Mouse (Mus musculus): Measurements from ENCODE around the gene Man1c1. TPM values are rescaled to one million over a fixed set of nuclear protein-coding genes. Genes with fewer than 3 reads are reported as not detected.
A peak's percentile ranks its signal among the peaks of the same experiment; 100 is the strongest.

Gene Man1c1
- polyA plus RNA-seq, 1 experiment from 2014 or later, result 4.7 TPM

DNA sequence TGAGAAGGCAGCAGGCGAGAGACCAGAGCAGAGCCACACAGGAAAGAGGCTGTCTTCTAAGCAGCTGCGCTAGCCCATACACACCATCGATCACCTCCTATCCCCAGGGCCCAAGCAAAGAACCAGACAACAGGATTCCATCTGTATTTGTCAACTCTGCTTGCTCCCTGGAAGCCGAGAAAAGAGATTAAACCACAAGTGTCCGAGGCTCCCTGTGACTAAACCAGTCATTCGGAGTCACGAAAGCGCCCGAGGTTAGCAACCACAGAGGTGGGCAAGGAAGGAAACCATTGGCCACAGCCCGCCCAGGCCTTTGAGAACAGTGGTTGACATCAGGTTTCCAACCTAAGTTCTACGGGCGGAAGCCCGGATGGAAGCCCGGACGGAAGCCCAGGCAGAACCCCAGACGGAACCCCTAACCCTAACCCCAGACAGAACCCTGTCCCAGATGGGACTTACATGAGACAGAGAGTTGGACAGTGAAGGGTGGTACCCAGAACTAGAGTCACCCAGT lies 32.4 kb downstream of the Man1c1 start:
- no peak for ATAC-seq (ENCODE audit: insufficient number of reproducible peaks, low FRiP score, low TSS enrichment, low read depth)
- whole genome bisulfite sequencing, result 73% methylated on average over 16 of the region's 16 CpGs

DNA sequence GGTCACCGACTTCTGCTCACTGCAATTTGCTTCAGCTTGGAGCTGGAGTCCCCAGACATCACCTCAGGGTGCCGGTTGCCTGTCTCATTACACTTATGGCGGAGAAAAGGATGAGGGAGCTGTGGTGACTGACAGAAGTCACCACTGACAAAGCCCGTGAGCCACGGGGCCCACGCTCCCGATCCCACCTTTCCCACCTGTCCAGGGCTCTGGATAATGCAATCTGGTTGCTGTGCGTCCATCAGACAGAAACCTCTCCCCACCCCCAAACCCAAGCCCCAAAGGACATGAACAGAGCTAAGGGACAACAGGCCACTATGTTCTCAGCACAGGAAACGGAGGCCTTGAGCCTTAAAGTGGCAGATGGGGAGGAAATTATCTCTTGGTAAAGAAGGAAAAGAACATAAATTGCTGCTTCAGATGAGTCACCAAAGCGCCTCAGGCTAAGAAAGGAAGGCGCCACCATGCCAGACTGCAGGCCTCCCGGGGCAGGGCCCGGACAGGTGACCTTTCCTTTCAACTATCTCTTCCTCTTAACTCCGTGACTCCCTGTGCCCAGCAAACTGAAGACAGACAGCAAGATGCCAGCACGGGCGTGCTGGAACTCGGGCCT lies 34.2 kb downstream of the Man1c1 start:
- Histone ChIP-seq H3K36me3 (no peaks in the 10 kb centered on the region), H3K27ac (no peak overlapping the region), H3K9me3 (no peaks in the 10 kb centered on the region), H3K4me1 (peaks cover 39% of the 10 kb centered on the region), H3K27me3 (no peaks in the 10 kb centered on the region), H3K4me3 (no peak overlapping the region), H3K9ac (no peak overlapping the region), H3K4me2 (no peak overlapping the region)
- ATAC-seq (ENCODE audit: insufficient number of reproducible peaks, low FRiP score, low TSS enrichment, low read depth), result no peak
- 61% methylated on average over 17 of the region's 17 CpGs for whole genome bisulfite sequencing

More for the DNA sequence above, 32.4 kb downstream of the Man1c1 start:
- no peaks in the 10 kb centered on the region for H3K36me3 ChIP-seq
- H3K27ac ChIP-seq, result no peak overlapping the region
- no peak overlapping the region for H3K4me2 ChIP-seq
- peaks cover 39% of the 10 kb centered on the region for H3K4me1 ChIP-seq
- H3K4me3 ChIP-seq, result no peak overlapping the region
- H3K27me3 ChIP-seq, result no peaks in the 10 kb centered on the region
- no peak overlapping the region for H3K9ac ChIP-seq
- no peaks in the 10 kb centered on the region for H3K9me3 ChIP-seq

DNA sequence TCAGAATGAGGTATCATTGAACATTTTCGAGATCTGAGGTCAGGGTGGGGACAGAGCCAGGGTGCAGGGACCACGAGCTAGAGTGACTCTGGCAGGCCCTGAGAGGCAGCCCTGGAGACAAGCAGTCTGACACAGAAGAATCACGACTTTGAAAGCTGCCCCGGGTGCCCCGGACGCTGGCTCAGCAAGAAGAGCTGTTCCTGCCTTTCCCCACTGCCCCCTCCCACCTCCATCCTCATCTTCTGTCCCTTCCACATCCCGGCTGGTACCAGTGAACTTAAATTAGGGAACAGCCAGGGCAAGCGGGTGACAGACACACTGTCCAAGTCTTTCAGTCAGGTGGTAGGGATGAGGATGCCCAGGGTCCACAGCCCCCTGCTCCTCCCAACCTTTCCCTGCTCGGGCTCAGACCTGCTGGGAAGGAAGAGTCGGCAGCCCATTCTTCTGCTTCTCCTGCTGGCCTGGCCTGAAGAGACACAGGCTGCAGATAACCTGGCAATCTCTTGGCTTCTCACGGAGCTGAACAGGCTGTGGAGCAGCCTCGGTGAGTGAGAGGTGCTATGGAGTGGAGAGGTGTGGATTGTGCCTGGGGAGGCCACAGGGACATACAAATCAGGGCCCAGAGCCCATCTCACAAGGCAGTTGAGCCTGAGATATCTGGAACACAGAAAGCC lies 35.6 kb downstream of the Man1c1 start:
- H3K9me3 ChIP-seq, result no peaks in the 10 kb centered on the region
- H3K4me2 ChIP-seq, result no peak overlapping the region
- no peaks in the 10 kb centered on the region for H3K36me3 ChIP-seq
- H3K9ac ChIP-seq, result no peak overlapping the region
- H3K27me3 ChIP-seq, result no peaks in the 10 kb centered on the region
- H3K27ac ChIP-seq, result 0 out of 2 replicates have a peak overlapping the region, but pooled peaks have one; percentile 12
- WGBS, result 62% methylated on average over 12 of the region's 12 CpGs
- ATAC-seq (ENCODE audit: insufficient number of reproducible peaks, low FRiP score, low TSS enrichment, low read depth), result no peak
- peaks cover 36% of the 10 kb centered on the region for H3K4me1 ChIP-seq
- H3K4me3 ChIP-seq, result no peak overlapping the region

DNA sequence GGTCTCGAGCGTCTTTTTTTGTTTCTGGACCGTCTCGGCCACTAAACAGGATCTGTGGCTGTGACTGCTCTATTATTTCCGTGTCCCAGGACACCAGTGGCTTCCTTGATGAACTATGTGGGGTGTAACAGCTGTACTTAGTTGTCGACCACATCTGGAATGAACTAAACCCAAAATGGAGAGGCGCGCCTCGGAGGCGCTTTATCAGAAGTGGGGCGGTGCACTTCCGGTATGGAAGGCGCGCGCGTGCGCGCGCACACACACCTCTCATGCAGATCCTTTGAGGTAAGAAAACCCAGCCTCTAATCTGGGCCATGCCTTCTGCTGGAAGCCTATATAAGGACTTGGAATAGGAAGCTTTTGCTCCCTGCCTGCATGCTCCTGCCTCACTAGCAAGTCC lies 37.7 kb downstream of the Man1c1 start:
- no peaks in the 10 kb centered on the region for H3K9me3 ChIP-seq
- no peaks in the 10 kb centered on the region for H3K27me3 ChIP-seq
- WGBS, result 73% methylated on average over 19 of the region's 19 CpGs
- peaks cover 23% of the 10 kb centered on the region for H3K4me1 ChIP-seq
- no peak overlapping the region for H3K4me2 ChIP-seq
- no peaks in the 10 kb centered on the region for H3K36me3 ChIP-seq
- no peak overlapping the region for H3K9ac ChIP-seq
- ATAC-seq (ENCODE audit: insufficient number of reproducible peaks, low FRiP score, low TSS enrichment, low read depth), result no peak
- no peak overlapping the region for H3K27ac ChIP-seq
- no peak overlapping the region for H3K4me3 ChIP-seq

DNA sequence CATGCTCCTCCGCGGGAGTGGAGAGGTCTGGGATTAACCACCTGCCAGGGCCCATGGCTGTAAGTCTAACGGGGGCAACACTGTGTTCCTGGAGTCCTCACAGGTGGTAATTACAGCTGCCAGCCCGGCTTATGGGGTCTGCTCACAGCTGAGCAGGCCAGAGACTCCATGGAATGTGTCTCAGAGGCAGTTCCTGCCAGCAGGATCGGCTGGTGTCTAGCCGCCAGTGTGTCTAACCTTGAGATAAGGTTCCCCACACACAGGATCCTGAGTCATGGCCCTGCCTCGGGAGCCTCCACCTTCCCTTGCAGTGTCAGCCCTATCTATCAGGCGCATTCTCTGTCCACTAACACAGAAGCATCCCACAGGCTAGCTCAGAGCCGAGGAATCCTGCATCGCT lies 41.0 kb downstream of the Man1c1 start:
- H3K9me3 ChIP-seq, result no peaks in the 10 kb centered on the region
- 45% methylated on average over 10 of the region's 10 CpGs for WGBS
- no peak overlapping the region for H3K9ac ChIP-seq
- H3K36me3 ChIP-seq, result no peaks in the 10 kb centered on the region
- no peak; the same call in 1 of the 2 replicates for ATAC-seq (ENCODE audit: insufficient number of reproducible peaks, low FRiP score, low TSS enrichment, low read depth)
- H3K4me1 ChIP-seq, result peaks cover 24% of the 10 kb centered on the region
- no peak overlapping the region for H3K27ac ChIP-seq
- no peak overlapping the region for H3K4me3 ChIP-seq
- peaks cover 13% of the 10 kb centered on the region for H3K27me3 ChIP-seq
- no peak overlapping the region for H3K4me2 ChIP-seq

DNA sequence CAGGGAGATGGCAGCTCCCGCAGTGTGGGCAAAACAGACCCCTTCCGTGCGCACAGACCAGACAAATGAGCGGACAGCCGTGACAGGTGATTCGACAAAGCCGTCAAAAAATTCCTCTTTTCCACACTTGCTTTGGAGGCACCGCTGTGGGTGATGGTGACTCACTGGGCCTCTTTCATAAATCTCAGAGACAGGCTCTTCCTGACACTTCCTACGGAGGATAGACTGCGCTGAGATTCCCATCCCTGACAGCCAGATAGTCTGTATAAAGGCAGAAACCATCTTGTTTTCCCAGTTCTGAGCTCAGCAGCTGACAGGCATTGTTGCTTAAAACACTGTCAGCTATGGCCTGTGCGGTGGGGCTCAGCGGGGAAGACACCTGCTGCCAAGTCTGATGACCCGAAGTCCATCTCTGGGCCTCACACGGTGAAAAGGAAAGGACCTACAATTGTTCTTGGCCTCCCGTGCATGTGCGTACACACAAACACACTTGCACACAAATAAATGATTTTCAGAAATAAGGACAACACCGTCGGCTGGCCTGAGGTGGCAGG lies 43.4 kb downstream of the Man1c1 start:
- Histone ChIP-seq H3K4me3 (no peak overlapping the region), H3K9ac (no peak overlapping the region), H3K27ac (no peak overlapping the region), H3K36me3 (no peaks in the 10 kb centered on the region), H3K9me3 (no peaks in the 10 kb centered on the region), H3K27me3 (peaks cover 13% of the 10 kb centered on the region), H3K4me2 (no peak overlapping the region), H3K4me1 (peaks cover 27% of the 10 kb centered on the region)
- ATAC-seq (ENCODE audit: insufficient number of reproducible peaks, low FRiP score, low TSS enrichment, low read depth), result no peak
- 53% methylated on average over 18 of the region's 18 CpGs for WGBS

DNA sequence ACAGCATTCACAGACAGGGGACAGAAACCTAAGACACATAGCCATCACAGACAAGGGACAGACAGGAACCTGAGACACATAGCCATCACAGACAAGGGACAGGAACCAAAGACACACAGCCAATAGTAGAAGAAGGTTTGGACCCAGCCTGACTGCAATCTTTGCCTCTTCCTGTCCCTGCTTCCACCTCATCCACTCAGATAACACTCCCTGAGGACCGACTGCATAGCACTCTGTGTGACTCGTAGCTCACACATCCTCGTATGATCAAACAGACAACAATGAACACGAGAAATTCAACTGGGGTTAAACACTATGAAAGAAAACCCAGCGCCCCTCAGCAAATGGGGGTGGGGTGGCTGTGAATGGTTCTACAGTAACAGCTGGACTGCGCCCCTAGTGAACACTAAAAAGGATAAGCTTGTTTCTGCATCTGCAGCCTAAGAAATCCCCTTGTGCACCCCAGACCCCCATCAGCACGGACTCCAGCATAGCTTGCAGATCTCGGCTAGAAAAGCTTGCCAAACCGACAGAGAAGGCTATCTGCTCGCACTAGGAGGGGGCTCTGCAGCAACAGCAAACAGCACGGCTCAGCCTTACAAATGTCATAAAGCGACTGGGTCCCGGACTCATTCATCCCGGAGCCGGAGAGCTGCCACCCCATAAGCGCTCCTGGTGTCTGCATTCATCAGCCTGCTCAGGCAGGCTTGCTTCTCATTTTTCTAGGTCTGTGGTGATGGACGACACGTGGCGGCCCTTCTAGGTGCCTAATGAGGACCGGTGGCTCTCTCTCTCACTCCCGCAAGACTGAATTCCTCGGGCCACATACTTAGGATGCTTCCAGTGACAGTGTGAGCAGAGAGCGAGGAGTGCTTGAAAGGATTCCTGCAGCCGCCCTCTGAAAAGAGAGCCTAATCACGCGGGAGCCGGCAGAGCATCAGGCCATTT lies 44.5 kb downstream of the Man1c1 start:
- peaks cover 32% of the 10 kb centered on the region for H3K4me1 ChIP-seq
- no peaks in the 10 kb centered on the region for H3K36me3 ChIP-seq
- peaks cover 13% of the 10 kb centered on the region for H3K27me3 ChIP-seq
- peak overlapping the region; percentile 23; the same call in 1 of the 2 replicates for H3K9ac ChIP-seq
- 9% methylated on average over 27 of the region's 27 CpGs for WGBS
- no peak for ATAC-seq (ENCODE audit: insufficient number of reproducible peaks, low FRiP score, low TSS enrichment, low read depth)
- H3K4me3 ChIP-seq, result peak overlapping the region; percentile 23
- H3K4me2 ChIP-seq, result peak overlapping the region; percentile 41
- peak overlapping the region; percentile 51; the same call in 1 of the 2 replicates for H3K27ac ChIP-seq
- H3K9me3 ChIP-seq, result no peaks in the 10 kb centered on the region

DNA sequence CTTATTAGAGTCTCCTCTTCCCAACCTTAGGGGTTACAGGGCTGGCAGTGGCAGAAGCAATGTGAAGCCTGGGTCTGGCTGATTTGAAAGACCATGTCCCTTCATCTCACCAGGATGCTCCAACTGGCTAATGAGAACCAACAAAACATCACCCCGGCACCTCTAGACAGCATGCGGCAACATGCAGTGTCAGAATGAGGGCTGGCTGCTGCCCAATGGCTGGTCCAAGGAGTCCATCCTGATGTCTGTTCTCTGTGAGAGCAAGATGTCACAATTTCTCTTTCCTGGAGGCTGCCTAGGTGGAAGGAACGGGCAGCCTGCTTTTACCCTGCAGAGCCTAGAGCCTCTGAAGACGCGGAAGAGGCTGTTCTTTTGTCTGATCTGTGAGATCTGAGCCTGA lies 46.6 kb downstream of the Man1c1 start:
- Histone ChIP-seq H3K9me3 (no peaks in the 10 kb centered on the region), H3K27me3 (peaks cover 13% of the 10 kb centered on the region), H3K27ac (no peak overlapping the region), H3K4me3 (no peak overlapping the region), H3K9ac (no peak overlapping the region), H3K36me3 (no peaks in the 10 kb centered on the region), H3K4me1 (peaks cover 32% of the 10 kb centered on the region), H3K4me2 (no peak overlapping the region)
- ATAC-seq (ENCODE audit: insufficient number of reproducible peaks, low FRiP score, low TSS enrichment, low read depth), result no peak
- WGBS, result 75% methylated on average over 5 of the region's 5 CpGs

DNA sequence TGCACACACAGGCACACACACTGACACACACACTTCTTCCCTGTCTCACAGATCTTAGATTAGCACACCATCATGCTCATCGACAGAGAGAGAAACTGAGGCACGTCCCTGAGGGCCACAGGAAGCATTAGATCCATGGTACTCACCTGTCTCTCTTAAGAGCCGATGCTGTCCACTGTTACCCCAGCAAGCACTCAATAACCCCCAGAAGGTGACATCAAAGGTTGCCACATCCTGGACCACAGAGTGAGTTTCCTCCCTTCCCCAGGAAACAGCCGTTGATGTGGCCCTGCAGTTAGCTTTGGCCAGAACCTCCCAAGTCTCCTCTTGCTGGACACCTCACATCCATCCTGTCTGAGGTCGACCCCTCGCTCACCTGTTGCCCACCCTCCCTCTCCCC lies 49.7 kb downstream of the Man1c1 start:
- Histone ChIP-seq H3K9ac (no peak overlapping the region), H3K27ac (no peak overlapping the region), H3K9me3 (no peaks in the 10 kb centered on the region), H3K27me3 (no peaks in the 10 kb centered on the region), H3K36me3 (no peaks in the 10 kb centered on the region), H3K4me1 (peaks cover 17% of the 10 kb centered on the region), H3K4me2 (no peak overlapping the region), H3K4me3 (no peak overlapping the region)
- ATAC-seq (ENCODE audit: insufficient number of reproducible peaks, low FRiP score, low TSS enrichment, low read depth), result no peak
- 71% methylated on average over 6 of the region's 6 CpGs for WGBS

DNA sequence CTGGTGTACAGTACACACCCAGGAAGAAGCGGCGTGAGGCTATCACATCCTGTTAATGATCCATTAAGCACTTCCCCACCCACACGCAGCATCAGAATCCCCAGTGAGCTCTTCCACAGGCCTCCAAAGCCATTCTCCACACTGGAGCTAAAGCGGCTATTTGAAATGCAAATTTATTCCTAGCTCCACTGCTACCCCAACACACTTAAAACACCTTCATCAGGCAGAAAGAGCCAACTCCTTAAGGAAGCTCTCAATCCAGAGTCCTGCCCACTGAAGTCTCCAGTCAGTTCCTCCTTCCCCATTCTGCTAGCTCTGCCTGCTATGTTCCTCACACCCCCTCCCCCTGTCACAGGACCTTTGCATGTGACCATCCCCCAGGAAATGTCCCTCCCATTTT lies 51.4 kb downstream of the Man1c1 start:
- Histone ChIP-seq H3K4me3 (no peak overlapping the region), H3K4me2 (no peak overlapping the region), H3K27ac (no peak overlapping the region), H3K9me3 (no peaks in the 10 kb centered on the region), H3K36me3 (no peaks in the 10 kb centered on the region), H3K9ac (no peak overlapping the region), H3K27me3 (no peaks in the 10 kb centered on the region), H3K4me1 (peaks cover 13% of the 10 kb centered on the region; the same call in 1 of the 2 replicates)
- no peak for ATAC-seq (ENCODE audit: insufficient number of reproducible peaks, low FRiP score, low TSS enrichment, low read depth)
- 89% methylated on average over 4 of the region's 4 CpGs for WGBS

DNA sequence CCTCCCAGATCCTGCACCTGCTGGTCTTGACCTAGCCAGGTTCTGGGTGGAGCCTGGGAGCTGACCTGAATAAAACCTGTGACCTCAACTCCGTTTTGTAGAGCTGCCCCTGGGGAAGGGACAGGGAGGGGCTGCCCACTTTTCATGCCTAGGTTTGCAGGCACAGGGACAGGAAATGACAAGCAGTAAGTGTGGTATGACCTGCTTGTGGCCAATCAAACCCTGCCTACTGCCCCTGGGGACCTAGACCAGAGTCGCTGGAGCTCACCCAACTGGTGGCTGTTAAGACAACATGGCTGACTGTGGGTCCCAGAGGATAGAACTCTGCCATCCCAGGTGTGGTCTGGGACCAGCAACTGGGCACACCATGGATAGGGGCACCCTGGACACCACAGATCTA lies 51.9 kb downstream of the Man1c1 start:
- H3K27me3 ChIP-seq, result no peaks in the 10 kb centered on the region
- H3K4me2 ChIP-seq, result no peak overlapping the region
- no peaks in the 10 kb centered on the region for H3K36me3 ChIP-seq
- ATAC-seq (ENCODE audit: insufficient number of reproducible peaks, low FRiP score, low TSS enrichment, low read depth), result no peak
- 48% methylated on average over 2 of the region's 2 CpGs for WGBS
- H3K4me3 ChIP-seq, result no peak overlapping the region
- no peak overlapping the region for H3K9ac ChIP-seq
- no peaks in the 10 kb centered on the region for H3K9me3 ChIP-seq
- peaks cover 13% of the 10 kb centered on the region; the same call in 1 of the 2 replicates for H3K4me1 ChIP-seq
- no peak overlapping the region for H3K27ac ChIP-seq
